Comparison of ENCODE assay signal across 23 mouse cellular contexts in the genomic region with DNA sequence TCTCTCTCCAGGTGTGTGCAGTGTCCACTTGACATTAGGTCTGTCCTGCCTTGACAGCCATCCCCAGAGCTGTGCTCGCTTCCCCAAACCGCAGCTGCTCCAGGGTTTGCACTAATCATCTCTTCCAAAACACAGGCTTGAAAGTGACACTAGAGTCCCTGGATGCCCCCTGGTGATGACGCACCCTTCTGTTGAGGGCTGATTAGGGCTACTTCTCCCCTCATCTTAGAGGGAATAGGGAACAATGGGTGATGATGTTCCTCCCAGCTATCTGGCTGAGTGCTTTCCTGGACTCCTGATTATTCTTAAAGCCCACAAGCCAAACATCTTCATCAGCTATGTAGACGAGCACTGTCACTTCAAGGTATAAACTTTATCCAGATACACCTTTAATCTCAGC.
DNase-seq lines count a peak whose midpoint lies in the region; ATAC-seq and TF ChIP-seq lines count a peak whose summit lies in the region.
"Had no signal": no experiment of that assay in that cellular context is flagged by ENCODE, and none has a peak within 500 bp of the region (broad histone marks: within the 10 kb centered on the region; RNA-seq: fewer than 3 reads in every experiment).

No protein-coding gene starts in this region.

- no peaks in the 10 kb centered on the region; the same call in 1 of the 2 replicates for H3K79me2 ChIP-seq in MEL (ENCODE audit: control insufficient read depth, insufficient read depth, low read length, poor library complexity)

- no peaks in the 10 kb centered on the region for H3K36me3 ChIP-seq in heart, embryonic 10.5 days
- peaks cover 13 to 49% of the 10 kb centered on the region in 2 experiments for H3K36me3 ChIP-seq in MEL (ENCODE audit: control insufficient read depth in 1 of 2, insufficient read depth in 2 of 2, low read length in 2 of 2)
- 0 out of 2 replicates have a peak, but pooled peaks cover 6% of the 10 kb centered on the region for H3K36me3 ChIP-seq in forebrain, embryonic 13.5 days (ENCODE audit: poor library complexity, severe bottlenecking)
- H3K36me3 ChIP-seq: G1E had no signal

- no peak overlapping the region for H3K4me3 ChIP-seq in heart, embryonic 10.5 days
- H3K4me3 ChIP-seq in MEL (ENCODE audit: control insufficient read depth in 1 of 2, insufficient read depth in 1 of 2, low read depth in 2 of 2, low read length in 2 of 2), result no peak overlapping the region
- H3K4me3 ChIP-seq in forebrain, embryonic 13.5 days, result no peak overlapping the region

- intact Hi-C loops in heart, postnatal 36 days (cut with DNase I), result loop anchor here (5.0 kb wide), 4 partner anchors 43 to 308 kb away; no protein-coding TSS in a partner anchor

- no peak overlapping the region for H3K27ac ChIP-seq in heart, embryonic 10.5 days
- H3K27ac ChIP-seq in MEL (ENCODE audit: control insufficient read depth, low read depth, low read length), result peak overlapping the region; percentile 82
- H3K27ac ChIP-seq in forebrain, embryonic 13.5 days, result no peak overlapping the region

- WGBS in heart, embryonic 10.5 days, result 69% methylated on average over 4 of the region's 4 CpGs
- 79% methylated on average over 4 of the region's 4 CpGs for WGBS in forebrain, embryonic 13.5 days

- peak; percentile 53 for DNase-seq in heart, embryonic 10.5 days (ENCODE audit: low spot score)
- no peak for DNase-seq in heart, postnatal 36 days
- DNase-seq in MEL (ENCODE audit: low read depth, low spot score), result peak; percentile 73
- DNase-seq in MEL-GATA-1-ER (ENCODE audit: extremely low read depth, low read depth), result peak; percentile 85
- DNase-seq in thymus, postnatal 25 days, result no peak
- DNase-seq: adrenal gland, adult 2 months; adrenal gland, adult 8-10 months; adrenal gland, postnatal 10 days; adrenal gland, postnatal 14 days; adrenal gland, postnatal 25 days; adrenal gland, postnatal 36 days; B cell, adult 2 months; cerebellum, adult 11 months; cerebellum, adult 11-12 months; cerebellum, adult 18-20 months; cerebellum, adult 2 months; cerebellum, adult 8-10 months had no signal

- no peaks in the 10 kb centered on the region for H3K9me3 ChIP-seq in heart, embryonic 10.5 days
- no peaks in the 10 kb centered on the region for H3K9me3 ChIP-seq in MEL (replicated peaks; ENCODE audit: insufficient read depth, low read length)
- no peaks in the 10 kb centered on the region for H3K9me3 ChIP-seq in forebrain, embryonic 13.5 days (replicated peaks)

- TF ChIP-seq RAD21 in MEL (IDR thresholded peaks at IDR 0.05; ENCODE audit: low read depth, low read length), result no peak

- H3K9ac ChIP-seq in MEL (ENCODE audit: control insufficient read depth, low read depth, low read length, poor library complexity, severe bottlenecking), result peak overlapping the region; percentile 16; the same call in 1 of the 2 replicates
- H3K9ac ChIP-seq in forebrain, embryonic 13.5 days, result no peak overlapping the region

- no peak for TF ChIP-seq POLR2A in MEL (IDR thresholded peaks at IDR 0.05; ENCODE audit: control insufficient read depth in 1 of 2, insufficient read depth in 1 of 2, low read depth in 1 of 2, low read length in 2 of 2, poor library complexity in 1 of 2)

- no peak for ATAC-seq in forebrain, embryonic 13.5 days
- ATAC-seq: activated CD4-positive, CD25-positive, alpha-beta regulatory T cell, adult 4 months; CD4-positive, CD25-positive, alpha-beta regulatory T cell, adult 4 months; Patski had no signal

- no peak for TF ChIP-seq CTCF in MEL (IDR thresholded peaks at IDR 0.05 in 2 of 3, conservative IDR thresholded peaks at IDR 0.05 in 1 of 3; ENCODE audit: control insufficient read depth in 1 of 3, insufficient read depth in 1 of 3, low read depth in 2 of 3, low read length in 3 of 3, poor library complexity in 1 of 3, severe bottlenecking in 1 of 3)

- no peaks in the 10 kb centered on the region for H3K4me1 ChIP-seq in heart, embryonic 10.5 days
- peaks cover 35 to 44% of the 10 kb centered on the region in 2 experiments for H3K4me1 ChIP-seq in MEL (ENCODE audit: control insufficient read depth in 1 of 2, insufficient read depth in 2 of 2, low read length in 2 of 2)
- peaks cover 7% of the 10 kb centered on the region; the same call in 1 of the 2 replicates for H3K4me1 ChIP-seq in forebrain, embryonic 13.5 days

- peak; percentile 76 to 84 for TF ChIP-seq EP300 in MEL (IDR thresholded peaks at IDR 0.05; ENCODE audit: low read depth in 1 of 2, low read length in 2 of 2)

- no peak overlapping the region for H3K4me2 ChIP-seq in forebrain, embryonic 13.5 days

- no peaks in the 10 kb centered on the region for H3K27me3 ChIP-seq in heart, embryonic 10.5 days (ENCODE audit: insufficient read depth, poor library complexity, severe bottlenecking)
- no peaks in the 10 kb centered on the region for H3K27me3 ChIP-seq in MEL (ENCODE audit: control insufficient read depth in 1 of 2, insufficient read depth in 2 of 2, low read length in 2 of 2)
- no peaks in the 10 kb centered on the region for H3K27me3 ChIP-seq in forebrain, embryonic 13.5 days
- H3K27me3 ChIP-seq: CH12.LX, Patski had no signal

TF ChIP-seq in MEL, 35 proteins besides CTCF, POLR2A, EP300 and RAD21:
- TF ChIP-seq NRF1 (IDR thresholded peaks at IDR 0.05; ENCODE audit: insufficient read depth, low read depth, low read length, poor library complexity, severe bottlenecking), result no peak
- TF ChIP-seq ELF1 (IDR thresholded peaks at IDR 0.05; ENCODE audit: low read depth, low read length), result no peak
- TF ChIP-seq SMC3 (IDR thresholded peaks at IDR 0.05; ENCODE audit: low read depth, low read length), result no peak
- no peak for TF ChIP-seq ZNF384 (IDR thresholded peaks at IDR 0.05; ENCODE audit: low read depth, low read length)
- peak; percentile 80 for TF ChIP-seq TCF12 (IDR thresholded peaks at IDR 0.05; ENCODE audit: low read depth, low read length)
- TF ChIP-seq TAL1 (IDR thresholded peaks at IDR 0.05; ENCODE audit: low read length), result peak; percentile 95
- TF ChIP-seq MYB (IDR thresholded peaks at IDR 0.05; ENCODE audit: low read depth, low read length), result no peak
- no peak for TF ChIP-seq NELFE (IDR thresholded peaks at IDR 0.05; ENCODE audit: low read depth, low read length)
- TF ChIP-seq JUND (IDR thresholded peaks at IDR 0.05; ENCODE audit: low read depth, low read length), result no peak
- peak; percentile 52; the same call in 1 of the 2 replicates for TF ChIP-seq GATA1 (IDR thresholded peaks at IDR 0.05; ENCODE audit: low read depth, low read length)
- no peak for TF ChIP-seq ETS1 (IDR thresholded peaks at IDR 0.05; ENCODE audit: low read depth, low read length)
- TF ChIP-seq UBTF (IDR thresholded peaks at IDR 0.05; ENCODE audit: borderline replicate concordance, insufficient read depth, low read depth, low read length), result no peak
- no peak for TF ChIP-seq TBP (IDR thresholded peaks at IDR 0.05; ENCODE audit: low read depth, low read length)
- peak; percentile 51; the same call in 1 of the 2 replicates for TF ChIP-seq RCOR1 (IDR thresholded peaks at IDR 0.05; ENCODE audit: low read depth, low read length)
- TF ChIP-seq MAZ (IDR thresholded peaks at IDR 0.05; ENCODE audit: low read depth, low read length), result no peak
- TF ChIP-seq CHD2 (IDR thresholded peaks at IDR 0.05; ENCODE audit: low read length), result no peak
- no peak for TF ChIP-seq ZMIZ1 (IDR thresholded peaks at IDR 0.05; ENCODE audit: low read depth, low read length)
- TF ChIP-seq MAFK (IDR thresholded peaks at IDR 0.05; ENCODE audit: borderline replicate concordance, low read depth, low read length), result no peak
- TF ChIP-seq ZC3H11A (IDR thresholded peaks at IDR 0.05; ENCODE audit: low read depth, low read length), result no peak
- TF ChIP-seq HCFC1 (IDR thresholded peaks at IDR 0.05; ENCODE audit: low read depth, low read length), result no peak
- TF ChIP-seq MYC (IDR thresholded peaks at IDR 0.05; ENCODE audit: low read depth, low read length), result no peak
- TF ChIP-seq GABPA (IDR thresholded peaks at IDR 0.05; ENCODE audit: low read depth, low read length), result no peak
- no peak for TF ChIP-seq BHLHE40 (IDR thresholded peaks at IDR 0.05; ENCODE audit: borderline replicate concordance, low read depth, low read length)
- TF ChIP-seq POLR2AphosphoS2 (IDR thresholded peaks at IDR 0.05; ENCODE audit: low read length), result no peak
- no peak for TF ChIP-seq E2F4 (IDR thresholded peaks at IDR 0.05; ENCODE audit: borderline replicate concordance, low read depth, low read length)
- no peak for TF ChIP-seq KAT2A (conservative IDR thresholded peaks at IDR 0.05; ENCODE audit: low read depth, low read length)
- TF ChIP-seq SIN3A (IDR thresholded peaks at IDR 0.05; ENCODE audit: low read length), result no peak
- no peak for TF ChIP-seq MXI1 (IDR thresholded peaks at IDR 0.05; ENCODE audit: low read depth, low read length)
- TF ChIP-seq USF1 (IDR thresholded peaks at IDR 0.05; ENCODE audit: low read depth, low read length), result no peak
- TF ChIP-seq ZKSCAN1 (IDR thresholded peaks at IDR 0.05; ENCODE audit: low read depth, low read length), result no peak
- TF ChIP-seq MAX (IDR thresholded peaks at IDR 0.05; ENCODE audit: low read length), result no peak

Comparison
In these comparisons a context has a peak if more than half of its experiments do, and no peak if none do; other contexts are left out.
1. DNase-seq: peak in heart, embryonic 10.5 days (single experiment), MEL (single experiment) and MEL-GATA-1-ER (single experiment); none in heart, postnatal 36 days (0 of 2) and thymus, postnatal 25 days (single experiment).